Mouse (Mus musculus): Measurements from ENCODE around the gene Hnmt. TPM values are rescaled to one million over a fixed set of nuclear protein-coding genes. Genes with fewer than 3 reads are reported as not detected.

The Hnmt gene
- 27.7 and 46.7 TPM in 2 replicates for total RNA-seq (2014; rRNA removed)
- 2.3 and 3.0 TPM in 2 replicates for polyA plus RNA-seq (2012; rRNA removed)

GRCm38 (mm10) chr2:24049344-24049990 lies at the start of gene Hnmt:
Gene Hnmt, minus strand, starts transcription at chr2:24049394.
- Histone ChIP-seq H3K4me3 (ENCODE audit: insufficient read depth, low read depth, low read length) (peak within 1 kb of the TSS; percentile 64), H3K4me1 (ENCODE audit: control insufficient read depth, insufficient read depth, low read length) (peaks cover 3% of the 10 kb centered on the region; the same call in 1 of the 2 replicates), H3K27ac (replicated peaks; ENCODE audit: insufficient read depth, low read depth, low read length) (peak within 1 kb of the TSS; percentile 86), H3K27me3 (ENCODE audit: control insufficient read depth, insufficient read depth, low read length) (no peaks in the 10 kb centered on the region), H3K9ac (ENCODE audit: low read depth, low read length) (peak within 1 kb of the TSS; percentile 72), H3K79me2 (ENCODE audit: control insufficient read depth, insufficient read depth, low read length) (no peaks in the 10 kb centered on the region), H3K36me3 (ENCODE audit: control insufficient read depth, insufficient read depth, low read length) (no peaks in the 10 kb centered on the region)
- no peak for TF ChIP-seq POLR2A (IDR thresholded peaks at IDR 0.05; ENCODE audit: extremely low read depth, insufficient read depth, low read length)
- no peak for TF ChIP-seq CTCF (IDR thresholded peaks at IDR 0.05; ENCODE audit: low read depth, low read length)
- 21% methylated on average over 7 of the region's 7 CpGs for WGBS
- DNase-seq (ENCODE audit: extremely low read depth, low read depth, low spot score): peak; percentile 75

- Histone ChIP-seq H3K4me3 (ENCODE audit: insufficient read depth, low read depth, low read length) (no peak within 1 kb of the TSS), H3K36me3 (ENCODE audit: control insufficient read depth, insufficient read depth, low read length) (no peaks in the 10 kb centered on the region), H3K79me2 (ENCODE audit: control insufficient read depth, insufficient read depth, low read length) (no peaks in the 10 kb centered on the region), H3K27me3 (ENCODE audit: control insufficient read depth, insufficient read depth, low read length) (no peaks in the 10 kb centered on the region), H3K9ac (ENCODE audit: low read depth, low read length) (no peak within 1 kb of the TSS), H3K27ac (replicated peaks; ENCODE audit: insufficient read depth, low read depth, low read length) (no peak within 1 kb of the TSS), H3K4me1 (ENCODE audit: control insufficient read depth, insufficient read depth, low read length) (no peaks in the 10 kb centered on the region)
- TF ChIP-seq CTCF (IDR thresholded peaks at IDR 0.05; ENCODE audit: low read depth, low read length) (no peak), POLR2A (IDR thresholded peaks at IDR 0.05; ENCODE audit: extremely low read depth, insufficient read depth, low read length) (no peak)
- 57% methylated on average over 4 of the region's 4 CpGs for WGBS
- DNase-seq (ENCODE audit: extremely low read depth, low read depth, low spot score): no peak
These were observed 47.3 kb upstream of the Hnmt start, which contains the start of gene Tbpl2 for GRCm38 (mm10) chr2:24096495-24096894. Gene Tbpl2, minus strand, starts transcription at chr2:24096595.

- no peak overlapping the region for H3K4me3 ChIP-seq (ENCODE audit: insufficient read depth, low read depth, low read length)
- no peaks in the 10 kb centered on the region for H3K79me2 ChIP-seq (ENCODE audit: control insufficient read depth, insufficient read depth, low read length)
- no peak for DNase-seq (ENCODE audit: extremely low read depth, low read depth, low spot score)
- H3K27ac ChIP-seq (replicated peaks; ENCODE audit: insufficient read depth, low read depth, low read length): no peak overlapping the region
- no peaks in the 10 kb centered on the region for H3K36me3 ChIP-seq (ENCODE audit: control insufficient read depth, insufficient read depth, low read length)
- H3K4me1 ChIP-seq (ENCODE audit: control insufficient read depth, insufficient read depth, low read length): no peaks in the 10 kb centered on the region
- no peak overlapping the region for H3K9ac ChIP-seq (ENCODE audit: low read depth, low read length)
- no peaks in the 10 kb centered on the region for H3K27me3 ChIP-seq (ENCODE audit: control insufficient read depth, insufficient read depth, low read length)
- no peak for TF ChIP-seq POLR2A (IDR thresholded peaks at IDR 0.05; ENCODE audit: extremely low read depth, insufficient read depth, low read length)
- no peak for TF ChIP-seq CTCF (IDR thresholded peaks at IDR 0.05; ENCODE audit: low read depth, low read length)
- WGBS: 74% methylated on average over 1 of the region's 1 CpGs
These were observed 41.7 kb upstream of the Hnmt start for GRCm38 (mm10) chr2:24090921-24091320.

- Histone ChIP-seq H3K4me3 (ENCODE audit: insufficient read depth, low read depth, low read length) (no peak overlapping the region), H3K27me3 (ENCODE audit: control insufficient read depth, insufficient read depth, low read length) (no peaks in the 10 kb centered on the region), H3K36me3 (ENCODE audit: control insufficient read depth, insufficient read depth, low read length) (no peaks in the 10 kb centered on the region), H3K4me1 (ENCODE audit: control insufficient read depth, insufficient read depth, low read length) (peaks cover 3% of the 10 kb centered on the region; the same call in 1 of the 2 replicates), H3K27ac (replicated peaks; ENCODE audit: insufficient read depth, low read depth, low read length) (no peak overlapping the region), H3K9ac (ENCODE audit: low read depth, low read length) (no peak overlapping the region), H3K79me2 (ENCODE audit: control insufficient read depth, insufficient read depth, low read length) (no peaks in the 10 kb centered on the region)
- 84% methylated on average over 3 of the region's 3 CpGs for WGBS
- TF ChIP-seq CTCF (IDR thresholded peaks at IDR 0.05; ENCODE audit: low read depth, low read length): no peak
- no peak for TF ChIP-seq POLR2A (IDR thresholded peaks at IDR 0.05; ENCODE audit: extremely low read depth, insufficient read depth, low read length)
- no peak for DNase-seq (ENCODE audit: extremely low read depth, low read depth, low spot score)
These were observed 1.3 kb upstream of the Hnmt start for GRCm38 (mm10) chr2:24050459-24050858.

GRCm38 (mm10) chr2:24048480-24049097 lies 605 bp downstream of the Hnmt start:
- peak overlapping the region; percentile 64 for H3K4me3 ChIP-seq (ENCODE audit: insufficient read depth, low read depth, low read length)
- H3K79me2 ChIP-seq (ENCODE audit: control insufficient read depth, insufficient read depth, low read length): no peaks in the 10 kb centered on the region
- WGBS: 3% methylated on average over 16 of the region's 16 CpGs
- no peaks in the 10 kb centered on the region for H3K36me3 ChIP-seq (ENCODE audit: control insufficient read depth, insufficient read depth, low read length)
- TF ChIP-seq POLR2A (IDR thresholded peaks at IDR 0.05; ENCODE audit: extremely low read depth, insufficient read depth, low read length) (peak; percentile 93), CTCF (IDR thresholded peaks at IDR 0.05; ENCODE audit: low read depth, low read length) (no peak)
- no peaks in the 10 kb centered on the region for H3K27me3 ChIP-seq (ENCODE audit: control insufficient read depth, insufficient read depth, low read length)
- DNase-seq (ENCODE audit: extremely low read depth, low read depth, low spot score): peak; percentile 89
- H3K4me1 ChIP-seq (ENCODE audit: control insufficient read depth, insufficient read depth, low read length): peaks cover 4% of the 10 kb centered on the region; the same call in 1 of the 2 replicates
- peak overlapping the region; percentile 72 for H3K9ac ChIP-seq (ENCODE audit: low read depth, low read length)
- peak overlapping the region; percentile 86 for H3K27ac ChIP-seq (replicated peaks; ENCODE audit: insufficient read depth, low read depth, low read length)

Data from liver, adult 2 months (tissue).